ENCODE assay signal across 7 mouse cellular contexts in the genomic region with DNA sequence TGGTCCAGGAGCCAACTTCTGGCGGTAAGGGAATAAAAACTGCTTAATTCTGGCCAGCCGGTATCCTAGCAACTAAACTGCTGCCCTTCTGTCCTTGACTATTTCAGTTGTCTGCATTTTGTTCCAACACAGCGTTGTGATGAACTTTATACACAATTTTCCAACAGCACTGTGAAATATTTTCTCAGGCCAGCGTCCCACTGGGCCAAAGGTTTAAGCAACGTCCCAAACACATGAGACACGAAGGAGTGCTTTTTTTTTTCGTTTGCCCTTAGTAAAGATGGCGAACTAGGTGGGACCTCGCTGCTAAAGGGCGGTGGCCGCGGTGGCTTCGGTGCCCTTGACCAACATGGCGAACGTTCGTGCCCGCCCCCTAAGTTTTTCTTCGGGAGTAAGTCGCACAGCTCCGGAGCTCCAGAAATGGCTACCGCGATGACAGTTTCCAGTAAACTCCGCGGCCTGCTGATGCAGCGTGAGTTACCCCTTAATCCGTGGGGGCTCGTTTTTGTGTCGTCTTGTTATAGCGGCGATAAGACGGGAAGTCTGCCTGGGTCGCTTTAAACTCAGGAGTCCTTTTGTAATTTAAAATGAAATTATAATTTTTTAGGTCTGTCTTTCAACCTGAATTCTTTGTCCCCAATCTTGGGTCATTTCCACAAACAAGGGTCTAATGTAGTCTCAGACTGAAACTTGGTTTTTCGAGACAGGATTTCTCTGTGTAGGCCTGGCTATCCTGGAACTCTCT. TPM values are rescaled to one million over a fixed set of nuclear protein-coding genes. Genes with fewer than 3 reads are reported as not detected.
A peak's percentile ranks its signal among the peaks of the same experiment; 100 is the strongest.
DNase-seq lines count a peak whose midpoint lies in the region; ATAC-seq lines count a peak whose summit lies in the region.

Gene Ech1, plus strand, starts transcription at position 277 of the 745 bp plus-strand sequence.

- peak within 1 kb of the TSS; percentile 41 for H3K4me3 ChIP-seq in embryonic facial prominence, embryonic 12.5 days
- peak within 1 kb of the TSS; percentile 32 for H3K4me3 ChIP-seq in limb, embryonic 11.5 days (ENCODE audit: low read depth, low read length)
- peak within 1 kb of the TSS; percentile 45 for H3K4me3 ChIP-seq in midbrain, embryonic 14.5 days (replicated peaks; ENCODE audit: low read depth, low read length)

- H3K9me3 ChIP-seq in embryonic facial prominence, embryonic 12.5 days = no peaks in the 10 kb centered on the region
- H3K9me3 ChIP-seq in limb, embryonic 11.5 days (ENCODE audit: control insufficient read depth, low read length) = no peaks in the 10 kb centered on the region; the same call in 1 of the 2 replicates
- H3K9me3 ChIP-seq in midbrain, embryonic 14.5 days (ENCODE audit: control insufficient read depth, low read length) = no peaks in the 10 kb centered on the region

- peak within 1 kb of the TSS; percentile 86 for H3K27ac ChIP-seq in embryonic facial prominence, embryonic 12.5 days
- H3K27ac ChIP-seq in limb, embryonic 11.5 days (replicated peaks; ENCODE audit: low read depth, low read length) = peak within 1 kb of the TSS; percentile 76
- H3K27ac ChIP-seq in midbrain, embryonic 14.5 days (replicated peaks; ENCODE audit: low read depth, low read length) = peak within 1 kb of the TSS; percentile 74

- peak; percentile 26; the same call in 1 of the 2 replicates for ATAC-seq in embryonic facial prominence, embryonic 12.5 days (ENCODE audit: insufficient number of reproducible peaks, insufficient read depth, low FRiP score, low TSS enrichment)
- ATAC-seq in limb, embryonic 11.5 days (ENCODE audit: insufficient number of reproducible peaks, low FRiP score, low TSS enrichment, low read depth) = peak; percentile 63; the same call in 1 of the 2 replicates
- ATAC-seq in midbrain, embryonic 14.5 days (ENCODE audit: low FRiP score, low TSS enrichment) = peak; percentile 76; the same call in 1 of the 2 replicates

- peaks cover 11% of the 10 kb centered on the region; the same call in 1 of the 2 replicates for H3K4me1 ChIP-seq in embryonic facial prominence, embryonic 12.5 days
- H3K4me1 ChIP-seq in limb, embryonic 11.5 days (ENCODE audit: control insufficient read depth, insufficient read depth, low read length) = peaks cover 6% of the 10 kb centered on the region
- H3K4me1 ChIP-seq in midbrain, embryonic 14.5 days (ENCODE audit: control insufficient read depth, insufficient read depth, low read length) = peaks cover 11% of the 10 kb centered on the region

- peak within 1 kb of the TSS; percentile 52 for H3K4me2 ChIP-seq in embryonic facial prominence, embryonic 12.5 days (replicated peaks)
- peak within 1 kb of the TSS; percentile 31 for H3K4me2 ChIP-seq in limb, embryonic 11.5 days (ENCODE audit: low read depth, severe bottlenecking)
- H3K4me2 ChIP-seq in midbrain, embryonic 14.5 days (ENCODE audit: low read length) = peak within 1 kb of the TSS; percentile 65

- H3K27me3 ChIP-seq in embryonic facial prominence, embryonic 12.5 days = no peaks in the 10 kb centered on the region
- H3K27me3 ChIP-seq in limb, embryonic 11.5 days (ENCODE audit: control insufficient read depth, insufficient read depth, low read length) = no peaks in the 10 kb centered on the region
- no peaks in the 10 kb centered on the region for H3K27me3 ChIP-seq in midbrain, embryonic 14.5 days (ENCODE audit: control insufficient read depth, insufficient read depth, low read length)

- peak; percentile 91 for DNase-seq in adrenal gland, postnatal 25 days
- peak; percentile 99 for DNase-seq in heart, adult 11 months
- DNase-seq in kidney, adult 18-20 months = peak; percentile 94
- peak; percentile 92 for DNase-seq in limb, embryonic 11.5 days (ENCODE audit: low spot score)
- DNase-seq in midbrain, embryonic 14.5 days = peak; percentile 96
- peak; percentile 78 to 87 for DNase-seq in spleen, adult 18-20 months

- H3K9ac ChIP-seq in embryonic facial prominence, embryonic 12.5 days = peak within 1 kb of the TSS; percentile 50
- peak within 1 kb of the TSS; percentile 59 for H3K9ac ChIP-seq in limb, embryonic 11.5 days (ENCODE audit: low read length)
- peak within 1 kb of the TSS; percentile 41 for H3K9ac ChIP-seq in midbrain, embryonic 14.5 days (replicated peaks; ENCODE audit: low read length)

- WGBS in embryonic facial prominence, embryonic 12.5 days = 3% methylated on average over 33 of the region's 33 CpGs
- WGBS in limb, embryonic 11.5 days = 3% methylated on average over 33 of the region's 33 CpGs
- 3% methylated on average over 33 of the region's 33 CpGs for WGBS in midbrain, embryonic 14.5 days

- H3K36me3 ChIP-seq in embryonic facial prominence, embryonic 12.5 days = peaks cover 35% of the 10 kb centered on the region
- peaks cover 24% of the 10 kb centered on the region for H3K36me3 ChIP-seq in limb, embryonic 11.5 days (ENCODE audit: control insufficient read depth, insufficient read depth, low read length)
- peaks cover 37% of the 10 kb centered on the region for H3K36me3 ChIP-seq in midbrain, embryonic 14.5 days (ENCODE audit: control insufficient read depth, insufficient read depth, low read length)

RNA-seq across cellular contexts. Expression of gene Ech1, which starts in this region (rescaled TPM):
- 445 and 492 TPM in 2 replicates for total RNA-seq in adrenal gland, postnatal 25 days (2021)
- polyA plus RNA-seq in embryonic facial prominence, embryonic 12.5 days (2016; fragmentation: Nextera tagmentation; extraction: Ambion mirVana) = 117 and 128 TPM in 2 replicates
- 93.2 and 94.7 TPM in 2 replicates for polyA plus RNA-seq in limb, embryonic 11.5 days (2014; fragmentation: Nextera tagmentation; extraction: Ambion mirVana)
- polyA plus RNA-seq in midbrain, embryonic 14.5 days (2014; fragmentation: Nextera tagmentation; extraction: Ambion mirVana) = 62.4 and 78.1 TPM in 2 replicates

Comparison
In these comparisons a context has a peak if more than half of its experiments do, and no peak if none do; other contexts are left out.
1. Peak in every context shown above with its lines: DNase-seq, ATAC-seq, H3K4me3 ChIP-seq and H3K27ac ChIP-seq.
2. ATAC-seq: peak in every context shown above with its lines; median percentile 76 in midbrain, embryonic 14.5 days; 63 in limb, embryonic 11.5 days; 26 in embryonic facial prominence, embryonic 12.5 days.